Mouse (Mus musculus) cerebellum, adult 2 months (tissue): ENCODE measurements at regions not wholly inside any gene's neighbourhood (a gene's known extent, or its start where the extent isn't known, plus 50 kb on each side); places are given as distances from the start of the nearest gene placed in this dataset.

Experiments
- DNase-seq, 2 experiments: peaks; one replicate each; pipeline ENCODE4 v3.0.0; 2021
- H3K27ac ChIP-seq: fragments of 200-500 bp; 2 replicates; pipeline ENCODE4 v1.5.1; 2012; ENCODE audit warnings: low read length, control low read depth, inconsistent platforms; ENCODE audit not compliant: insufficient read depth
- H3K27me3 ChIP-seq: fragments of 200-500 bp; 2 replicates; pipeline ENCODE4 v1.6.1; 2012; ENCODE audit warnings: inconsistent platforms, mild to moderate bottlenecking, low read length, moderate library complexity; ENCODE audit not compliant: control insufficient read depth, insufficient read depth
- H3K4me1 ChIP-seq: fragments of 200-500 bp; 2 replicates; pipeline ENCODE4 v1.6.1; 2011; ENCODE audit warnings: low read length; ENCODE audit not compliant: control insufficient read depth, insufficient read depth
- H3K4me3 ChIP-seq: fragments of 200-500 bp; replicated peaks from 2 replicates; pipeline ENCODE3; 2011; ENCODE audit warnings: mild to moderate bottlenecking, low read depth, low read length, control low read depth; ENCODE audit not compliant: insufficient read depth
- CTCF ChIP-seq: fragments of 200-500 bp; IDR thresholded peaks from 2 replicates; pipeline ENCODE4 v1.5.1; 2011; ENCODE audit warnings: low read depth, mild to moderate bottlenecking, control low read depth, low read length, moderate library complexity, borderline replicate concordance; ENCODE audit not compliant: insufficient read depth
- POLR2A ChIP-seq: fragments of 200-500 bp; IDR thresholded peaks from 2 replicates; pipeline ENCODE4 v1.6.1; 2011; ENCODE audit warnings: low read length, control low read depth, borderline replicate concordance; ENCODE audit not compliant: insufficient read depth
- WGBS: fragments of 180-500 bp; shearing (Covaris S2); methylation state at CpG from one replicate; pipeline ENCODE4 v1.1.7; 2018; 5-methylcytosine and 5-hydroxymethylcytosine counted together

DNA sequence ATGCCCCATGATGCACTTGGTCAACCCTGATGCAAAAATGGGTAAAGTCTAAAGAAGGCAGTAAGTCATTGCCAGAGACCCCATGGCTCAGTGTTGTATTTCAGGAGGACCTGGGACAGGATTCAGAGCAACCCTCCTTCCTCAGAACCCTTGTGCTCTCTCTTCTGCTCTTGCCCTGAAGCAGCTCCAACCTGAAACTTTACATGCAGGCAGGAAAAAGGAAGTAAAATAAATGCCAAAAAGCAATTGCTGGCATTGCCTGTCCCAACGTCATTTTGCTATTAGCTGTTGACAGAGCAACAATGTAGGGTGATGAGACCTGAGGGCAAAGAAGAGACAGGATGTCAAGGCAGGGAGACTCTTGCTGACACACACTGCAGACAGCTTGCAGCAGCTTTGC lies 121.7 kb upstream of the Crim1 start:
- H3K4me3 ChIP-seq: no peak overlapping the region
- H3K27me3 ChIP-seq: no peaks in the 10 kb centered on the region
- no peak for TF ChIP-seq CTCF
- TF ChIP-seq POLR2A: no peak
- DNase-seq: no peak
- no peaks in the 10 kb centered on the region for H3K4me1 ChIP-seq
- whole genome bisulfite sequencing: 53% methylated on average over 1 of the region's 1 CpGs
- no peak overlapping the region for H3K27ac ChIP-seq

DNA sequence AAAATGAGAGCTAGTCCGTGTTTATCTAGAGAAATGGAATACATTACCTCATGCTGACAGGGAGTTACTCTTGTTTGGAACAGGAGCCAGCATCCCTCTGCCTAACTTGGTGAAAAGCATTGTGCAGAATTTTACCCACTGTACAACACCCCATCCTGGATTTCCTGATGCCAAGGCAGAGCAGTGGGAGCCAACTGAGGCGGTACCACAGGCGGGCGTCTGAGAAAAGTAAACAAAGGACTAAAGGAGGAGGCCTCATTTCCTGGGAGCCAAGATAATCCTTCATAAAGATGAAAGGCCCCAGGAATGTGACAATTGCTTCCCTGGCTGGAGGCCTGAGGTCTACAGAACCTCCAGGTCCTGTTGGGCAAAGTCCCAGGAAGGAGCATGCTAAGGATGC lies 115.6 kb upstream of the Crim1 start:
- WGBS: 19% methylated on average over 4 of the region's 4 CpGs
- no peak overlapping the region for H3K4me3 ChIP-seq
- H3K27me3 ChIP-seq: no peaks in the 10 kb centered on the region
- H3K4me1 ChIP-seq: no peaks in the 10 kb centered on the region
- TF ChIP-seq CTCF: no peak
- TF ChIP-seq POLR2A: no peak
- DNase-seq: no peak
- H3K27ac ChIP-seq: no peak overlapping the region

DNA sequence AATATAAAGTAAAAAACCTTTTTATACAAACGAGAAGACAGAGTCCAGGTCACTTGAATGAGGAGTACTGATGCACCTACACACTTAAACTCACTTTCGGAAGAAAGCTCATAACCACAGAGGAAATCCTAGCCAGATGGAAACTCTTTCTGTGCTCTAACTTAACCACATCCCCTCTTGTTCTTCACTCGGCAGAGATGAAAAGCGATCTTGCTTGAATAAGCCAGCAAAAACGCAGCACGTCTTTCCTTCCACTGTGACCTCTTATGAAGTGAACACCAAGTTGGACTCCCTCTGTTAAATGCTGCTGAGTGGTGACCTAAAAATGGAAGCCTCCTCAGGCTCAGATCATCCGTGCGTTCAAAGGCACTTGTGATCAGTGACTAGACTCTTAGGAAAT lies 113.1 kb upstream of the Crim1 start:
- Histone ChIP-seq H3K4me3 (no peak overlapping the region), H3K27me3 (no peaks in the 10 kb centered on the region), H3K4me1 (no peaks in the 10 kb centered on the region), H3K27ac (no peak overlapping the region)
- WGBS: 68% methylated on average over 8 of the region's 8 CpGs
- no peak for DNase-seq
- TF ChIP-seq CTCF (no peak), POLR2A (no peak)

DNA sequence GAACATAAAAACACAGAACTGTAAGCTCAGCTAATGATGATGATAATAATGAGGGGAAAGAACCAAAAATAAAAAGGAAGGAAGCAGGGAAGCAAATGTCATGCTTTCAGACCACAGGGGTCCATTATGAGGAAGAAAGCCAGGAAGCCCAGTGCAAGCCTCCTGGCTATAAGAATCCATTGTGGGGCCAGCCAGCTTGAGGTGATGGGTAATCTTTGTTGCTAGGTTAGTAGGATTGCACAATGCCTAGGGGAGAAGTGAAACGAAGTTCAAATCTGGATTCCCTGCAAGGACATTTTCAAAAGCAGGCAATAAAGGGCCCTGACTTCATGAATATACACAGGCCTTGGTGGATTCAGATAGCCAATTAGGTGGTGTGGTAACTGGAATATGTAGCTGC lies 102.3 kb upstream of the Crim1 start:
- Histone ChIP-seq H3K27me3 (no peaks in the 10 kb centered on the region), H3K4me3 (no peak overlapping the region), H3K4me1 (no peaks in the 10 kb centered on the region), H3K27ac (no peak overlapping the region)
- no peak for DNase-seq
- TF ChIP-seq CTCF (no peak), POLR2A (no peak)
- WGBS: 7% methylated on average over 1 of the region's 1 CpGs

DNA sequence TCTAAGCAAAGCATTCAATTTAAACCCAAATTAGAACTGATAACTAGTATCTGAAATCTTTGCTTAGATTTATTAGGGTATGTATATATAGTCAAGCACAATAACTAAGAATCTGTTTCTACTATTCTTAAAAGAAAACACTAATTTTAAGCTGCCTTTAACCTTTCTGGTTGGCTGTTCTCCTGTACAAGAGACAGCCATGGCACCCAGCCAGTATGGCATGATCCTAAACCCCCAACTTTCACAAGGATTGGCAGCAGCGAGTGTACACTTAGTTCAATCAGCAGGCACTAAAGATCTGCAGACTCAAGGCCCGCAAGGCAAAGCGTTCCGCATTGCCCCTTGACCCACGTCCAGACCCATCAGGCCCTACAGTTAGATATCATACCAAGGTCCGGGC lies 91.3 kb upstream of the Crim1 start:
- no peaks in the 10 kb centered on the region for H3K27me3 ChIP-seq
- H3K4me3 ChIP-seq: no peak overlapping the region
- TF ChIP-seq POLR2A (no peak), CTCF (no peak)
- no peak overlapping the region for H3K27ac ChIP-seq
- 59% methylated on average over 6 of the region's 6 CpGs for WGBS
- H3K4me1 ChIP-seq: no peaks in the 10 kb centered on the region
- DNase-seq: no peak

DNA sequence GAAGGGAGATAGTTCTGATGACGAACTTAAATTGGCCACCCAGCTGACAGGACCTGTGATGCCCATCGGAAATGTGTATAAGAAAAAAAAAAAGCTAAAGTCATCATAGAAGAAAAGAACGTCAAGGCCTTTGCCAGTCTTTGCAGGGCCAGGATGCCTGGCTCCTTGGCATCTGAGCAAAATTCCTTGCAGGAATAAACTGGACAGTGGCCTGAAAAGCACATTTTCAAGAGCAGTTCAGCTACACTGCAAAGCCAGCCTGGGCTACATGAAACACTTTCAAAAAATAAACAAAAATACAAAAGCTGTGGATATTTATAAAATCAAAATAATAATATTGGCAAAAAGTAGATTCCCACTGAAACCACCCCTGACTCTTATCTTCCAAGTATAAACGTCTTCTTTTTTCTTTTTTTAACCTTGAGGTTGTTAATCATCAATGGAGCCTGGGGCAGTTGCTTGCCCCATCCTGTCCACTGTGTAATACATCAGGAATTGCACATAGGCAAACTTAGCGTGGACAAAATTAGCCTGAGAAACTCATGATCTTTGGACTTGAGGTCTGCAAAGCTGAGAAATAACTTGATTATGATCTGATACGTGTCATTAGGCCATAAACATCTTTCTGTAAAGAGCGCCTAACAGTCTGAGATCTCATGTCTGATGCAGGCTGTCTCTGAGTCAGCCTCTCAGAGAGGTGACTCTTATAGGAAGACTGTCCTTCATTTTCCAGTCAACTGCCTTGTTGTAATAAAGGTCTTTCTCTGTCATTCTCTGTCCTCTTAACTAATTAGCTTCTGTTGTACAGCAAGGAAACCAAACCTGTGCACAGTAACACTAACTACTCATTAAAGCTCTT lies 90.5 kb upstream of the Crim1 start:
- H3K4me3 ChIP-seq: no peak overlapping the region
- no peaks in the 10 kb centered on the region for H3K27me3 ChIP-seq
- H3K27ac ChIP-seq: no peak overlapping the region
- TF ChIP-seq POLR2A (no peak), CTCF (no peak)
- WGBS: 81% methylated on average over 7 of the region's 7 CpGs
- no peaks in the 10 kb centered on the region for H3K4me1 ChIP-seq
- no peak for DNase-seq

DNA sequence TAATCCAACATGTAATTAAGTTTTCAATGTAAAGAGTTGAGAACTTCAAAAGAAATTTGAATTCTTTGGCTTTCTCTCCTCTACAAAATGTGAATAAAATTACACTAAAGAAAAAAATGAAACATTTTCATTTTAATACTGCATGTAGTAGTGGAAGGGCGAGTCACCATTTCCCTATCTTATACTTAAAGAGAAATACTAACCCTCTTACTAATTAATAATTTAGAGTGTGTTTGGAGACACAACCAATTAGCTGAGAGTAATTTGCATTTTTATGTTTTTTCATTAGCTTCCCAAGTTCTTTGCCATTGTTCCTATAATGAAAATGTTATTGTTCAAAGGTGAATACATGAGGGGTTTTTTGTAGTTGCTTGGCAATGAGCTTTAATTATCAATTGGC lies 67.9 kb upstream of the Crim1 start:
- DNase-seq: no peak
- Histone ChIP-seq H3K4me1 (no peaks in the 10 kb centered on the region), H3K27me3 (no peaks in the 10 kb centered on the region), H3K4me3 (no peak overlapping the region), H3K27ac (no peak overlapping the region)
- TF ChIP-seq POLR2A (no peak), CTCF (no peak)
- 96% methylated on average over 1 of the region's 1 CpGs for WGBS

DNA sequence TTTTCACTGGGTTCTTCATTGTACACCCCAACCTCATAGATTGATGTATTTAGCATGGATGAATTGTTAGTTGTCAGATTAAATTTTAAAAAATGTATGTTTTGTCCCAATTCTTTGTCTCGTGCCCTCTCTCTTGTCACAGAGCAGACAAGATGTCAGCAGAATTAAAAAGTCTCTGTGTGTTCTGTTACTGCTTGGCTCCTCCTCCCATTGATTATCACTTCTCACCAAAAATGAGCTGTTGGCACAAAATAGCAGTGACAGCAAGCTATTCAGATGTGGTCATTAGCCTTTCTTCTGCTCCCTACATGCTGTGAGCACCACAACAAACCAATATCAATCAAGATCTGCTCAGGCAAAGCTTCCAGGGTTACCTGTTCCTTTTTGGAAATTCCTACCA lies 62.1 kb upstream of the Crim1 start:
- H3K4me1 ChIP-seq: no peaks in the 10 kb centered on the region
- no peak overlapping the region for H3K4me3 ChIP-seq
- 53% methylated on average over 1 of the region's 1 CpGs for WGBS
- TF ChIP-seq POLR2A (no peak), CTCF (no peak)
- no peaks in the 10 kb centered on the region for H3K27me3 ChIP-seq
- H3K27ac ChIP-seq: no peak overlapping the region
- DNase-seq: no peak

DNA sequence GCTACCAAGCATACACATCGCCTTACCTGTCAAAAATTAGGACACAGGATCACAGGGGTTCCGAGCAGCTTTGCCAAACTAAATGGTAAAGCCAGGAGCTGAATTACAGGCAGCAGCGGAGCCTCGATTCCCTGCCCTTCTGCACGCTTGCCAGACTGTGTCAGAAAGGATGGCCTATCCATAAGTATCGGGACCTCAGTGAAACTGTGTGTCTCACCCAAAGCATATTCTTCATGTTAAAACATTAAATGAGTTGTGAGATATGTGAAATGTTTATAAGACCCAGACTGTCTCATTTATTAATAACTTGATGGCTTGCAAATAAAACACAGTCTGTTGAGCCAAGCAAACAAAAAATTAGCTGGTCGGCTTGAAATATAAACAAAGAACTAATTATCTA lies 59.4 kb upstream of the Crim1 start:
- Histone ChIP-seq H3K4me3 (no peak overlapping the region), H3K4me1 (peaks cover 8% of the 10 kb centered on the region; the same call in 1 of the 2 replicates), H3K27ac (no peak overlapping the region), H3K27me3 (no peaks in the 10 kb centered on the region)
- 31% methylated on average over 7 of the region's 7 CpGs for WGBS
- TF ChIP-seq POLR2A (no peak), CTCF (no peak)
- DNase-seq: no peak
